Mouse (Mus musculus): ENCODE data around the gene Ffar4. TPM values are rescaled to one million over a fixed set of nuclear protein-coding genes. Genes with fewer than 3 reads are reported as not detected.

The Ffar4 gene
- polyA plus RNA-seq, 1 experiment from 2014 or later: not detected

DNA sequence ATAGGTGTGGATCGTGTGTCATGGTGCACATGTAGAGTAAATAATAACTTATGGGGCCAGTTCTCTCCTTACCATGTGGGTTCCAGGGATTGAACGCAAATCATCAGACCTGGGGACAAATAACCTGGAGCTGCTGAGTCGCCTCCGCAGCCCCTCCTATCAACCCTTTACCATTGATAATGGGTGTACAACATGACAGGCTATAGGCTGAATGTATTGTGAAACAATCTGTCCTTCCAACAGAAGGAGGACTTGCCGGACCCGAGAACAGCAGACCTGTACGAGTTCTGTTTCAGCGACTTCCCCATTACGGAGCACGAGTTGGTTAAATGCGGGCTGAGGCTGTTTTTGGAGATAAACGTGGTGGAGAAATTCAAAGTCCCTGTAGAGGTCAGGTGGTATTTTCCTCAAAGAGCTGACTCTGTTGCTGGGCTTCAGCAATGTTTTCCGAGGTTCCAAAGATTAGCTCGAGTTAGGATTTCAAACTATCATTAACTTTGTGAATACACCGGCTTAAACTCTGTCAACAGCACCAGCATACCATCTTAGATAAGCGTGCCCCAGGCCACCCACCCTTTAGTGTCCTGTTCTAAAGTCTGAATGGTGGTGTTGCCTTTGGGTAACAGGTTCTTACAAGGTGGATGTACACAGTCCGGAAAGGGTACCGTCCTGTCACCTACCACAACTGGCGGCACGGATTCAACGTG is 64.9 kb downstream of the Ffar4 start:
- Histone ChIP-seq H3K4me1 (no peaks in the 10 kb centered on the region), H3K4me3 (no peak overlapping the region), H3K9me3 (replicated peaks) (no peaks in the 10 kb centered on the region), H3K27ac (replicated peaks) (no peak overlapping the region), H3K36me3 (no peaks in the 10 kb centered on the region), H3K27me3 (ENCODE audit: low read depth, poor library complexity, severe bottlenecking) (no peaks in the 10 kb centered on the region)
- 95% methylated on average over 21 of the region's 21 CpGs for WGBS
- DNase-seq (ENCODE audit: low spot score): no peak

Other genes with a start within 250 kb of the Ffar4 start
- 1.5 and 2.2 TPM in 2 replicates for gene Myof, start 53.5 kb upstream of the Ffar4 start, polyA plus RNA-seq (2016; fragmentation: Nextera tagmentation; extraction: Ambion mirVana)
- 49.2 and 49.5 TPM in 2 replicates for gene Cep55, start 42.1 kb upstream of the Ffar4 start, polyA plus RNA-seq (2016; fragmentation: Nextera tagmentation; extraction: Ambion mirVana)
- gene Rbp4, start 28.2 kb downstream of the Ffar4 start, polyA plus RNA-seq (2016; fragmentation: Nextera tagmentation; extraction: Ambion mirVana): 2.3 TPM in 2 replicates
- 0.11 TPM in 1 of 2 replicates, not detected in the other for gene Pde6c, start 35.7 kb downstream of the Ffar4 start, polyA plus RNA-seq (2016; fragmentation: Nextera tagmentation; extraction: Ambion mirVana)
- gene Fra10ac1, start 127.1 kb downstream of the Ffar4 start, polyA plus RNA-seq (2016; fragmentation: Nextera tagmentation; extraction: Ambion mirVana): 45.1 and 46.6 TPM in 2 replicates
- gene Lgi1, start 167.5 kb downstream of the Ffar4 start, polyA plus RNA-seq (2016; fragmentation: Nextera tagmentation; extraction: Ambion mirVana): 2.4 and 2.8 TPM in 2 replicates